Mouse (Mus musculus) liver, embryonic 11.5 days (tissue): ENCODE data around the gene Rnf121. TPM values are rescaled to one million over a fixed set of nuclear protein-coding genes. Genes with fewer than 3 reads are reported as not detected.
A peak's percentile ranks its signal among the peaks of the same experiment; 100 is the strongest.
"Not testable (repeated sequence)": the region's sequence is repeated elsewhere in the genome, so short reads cannot be mapped to it uniquely, and the experiment has no call there.

Source experiments
- ATAC-seq: fragments of 200-750 bp; cut with Nextera tagmentation; replicated peaks from 2 replicates; pipeline ENCODE4 v1.8.0; 2017; ENCODE audit warnings: moderate number of reproducible peaks, mild to moderate bottlenecking, moderate TSS enrichment, moderate library complexity; ENCODE audit not compliant: low FRiP score
- DNase-seq: peaks from one replicate; pipeline ENCODE4 v3.0.0-alpha.2; 2017; ENCODE audit warnings: low spot score
- H3K27ac ChIP-seq: fragments of 300-500 bp; sonication (generic); 2 replicates; pipeline ENCODE4 v1.5.1; 2014; ENCODE audit warnings: mild to moderate bottlenecking, low read depth, low read length, control low read depth
- H3K27me3 ChIP-seq: fragments of 300-500 bp; sonication (generic); replicated peaks from 2 replicates; pipeline ENCODE4 v1.6.1; 2014; ENCODE audit warnings: low read length, mixed read lengths; ENCODE audit not compliant: control insufficient read depth, insufficient read depth
- H3K36me3 ChIP-seq: fragments of 300-500 bp; sonication (generic); 2 replicates; pipeline ENCODE4 v1.6.1; 2014; ENCODE audit warnings: mild to moderate bottlenecking, low read length, moderate library complexity, mixed read lengths; ENCODE audit not compliant: control insufficient read depth, insufficient read depth
- H3K4me1 ChIP-seq: fragments of 300-500 bp; sonication (generic); replicated peaks from 2 replicates; pipeline ENCODE4 v1.6.1; 2014; ENCODE audit warnings: low read length, mixed read lengths; ENCODE audit not compliant: control insufficient read depth, insufficient read depth
- H3K4me2 ChIP-seq: fragments of 300-500 bp; sonication (generic); 2 replicates; pipeline ENCODE4 v1.6.1; 2014; ENCODE audit warnings: mild to moderate bottlenecking, control low read depth, moderate library complexity
- H3K4me3 ChIP-seq: fragments of 300-500 bp; sonication (generic); 2 replicates; pipeline ENCODE4 v1.5.1; 2014; ENCODE audit warnings: low read depth, low read length, control low read depth
- H3K9ac ChIP-seq: fragments of 300-500 bp; sonication (generic); 2 replicates; pipeline ENCODE4 v1.6.1; 2014; ENCODE audit warnings: low read depth, low read length, control low read depth
- H3K9me3 ChIP-seq: fragments of 300-500 bp; sonication (generic); 2 replicates; pipeline ENCODE4 v1.6.1; 2016; ENCODE audit warnings: low read length, inconsistent platforms, mixed read lengths; ENCODE audit not compliant: control insufficient read depth
- WGBS: fragments of 180-500 bp; shearing (Covaris S2); extraction: QIAGEN DNeasy Blood & Tissue Kit; methylation state at CpG from one replicate; pipeline ENCODE4 v1.1.7; 2014; 5-methylcytosine and 5-hydroxymethylcytosine counted together
- polyA plus RNA-seq: library from polyadenylated mRNA; unstranded; fragments of >200 nt; fragmentation: Nextera tagmentation; extraction: Ambion mirVana; gene quantifications from 2 replicates; pipeline ENCODE4 v1.2.1, GENCODE M21; 2014

The Rnf121 gene
- polyA plus RNA-seq, 1 experiment from 2014 or later, result 16.4 TPM

DNA sequence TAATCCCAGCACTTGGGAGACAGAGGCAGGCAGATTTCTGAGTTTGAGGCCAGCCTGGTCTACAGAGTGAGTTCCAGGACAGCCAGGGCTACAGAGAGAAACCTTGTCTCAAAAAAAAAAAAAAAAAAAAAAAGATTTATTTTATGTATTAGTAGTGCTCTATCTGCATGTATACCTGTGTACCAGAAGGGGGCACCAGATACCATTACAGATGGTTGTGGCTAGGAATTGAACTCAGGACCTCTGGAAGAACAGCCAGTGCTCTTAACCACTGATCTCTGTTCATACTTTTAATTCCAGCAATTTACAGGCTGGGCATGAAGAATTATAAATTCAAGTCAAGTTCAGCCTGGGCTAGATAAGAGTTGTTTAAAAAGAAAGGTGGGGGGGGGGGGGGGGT is 16.7 kb downstream of the Rnf121 start:
- H3K4me1 ChIP-seq, ATAC-seq, H3K4me2 ChIP-seq, DNase-seq, H3K9ac ChIP-seq, H3K36me3 ChIP-seq, H3K4me3 ChIP-seq, H3K9me3 ChIP-seq, H3K27me3 ChIP-seq, H3K27ac ChIP-seq: not testable (repeated sequence)

- Histone ChIP-seq H3K9me3 (no peaks in the 10 kb centered on the region), H3K9ac (no peak overlapping the region), H3K4me1 (no peaks in the 10 kb centered on the region), H3K4me3 (no peak overlapping the region), H3K36me3 (peaks cover 13% of the 10 kb centered on the region), H3K27me3 (no peaks in the 10 kb centered on the region), H3K27ac (no peak overlapping the region), H3K4me2 (no peak overlapping the region)
- no peak for ATAC-seq
- WGBS, result 71% methylated on average over 2 of the region's 2 CpGs
- no peak for DNase-seq
These were observed 23.0 kb downstream of the Rnf121 start for GRCm38 (mm10) chr7:102042314-102042713.

DNA sequence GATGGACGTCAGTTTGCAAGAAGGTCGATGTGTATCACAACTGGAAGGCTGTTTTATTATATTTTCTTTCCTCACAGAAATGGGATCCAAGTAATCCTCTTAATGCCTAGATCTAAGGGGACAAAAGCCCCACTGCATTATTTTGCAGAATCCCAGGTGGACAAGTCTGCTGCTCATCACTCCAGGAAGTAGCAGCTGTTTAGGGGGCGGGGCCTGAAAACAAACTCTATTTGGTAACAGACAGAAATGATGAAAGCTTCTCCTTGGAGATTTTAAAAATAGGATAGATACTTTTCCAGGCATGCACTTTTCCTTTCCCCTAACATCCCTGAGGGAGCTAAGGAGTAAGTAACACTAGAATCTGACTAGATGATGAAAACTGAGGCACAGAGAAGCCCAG is 28.0 kb downstream of the Rnf121 start:
- no peak overlapping the region for H3K9ac ChIP-seq
- no peak overlapping the region for H3K4me2 ChIP-seq
- H3K9me3 ChIP-seq, result no peaks in the 10 kb centered on the region
- ATAC-seq (no peak), DNase-seq (no peak)
- H3K4me3 ChIP-seq, result no peak overlapping the region
- H3K27ac ChIP-seq, result no peak overlapping the region
- 96% methylated on average over 3 of the region's 3 CpGs for WGBS
- H3K4me1 ChIP-seq, result no peaks in the 10 kb centered on the region
- no peaks in the 10 kb centered on the region for H3K27me3 ChIP-seq
- H3K36me3 ChIP-seq, result peaks cover 23% of the 10 kb centered on the region

- no peak overlapping the region for H3K9ac ChIP-seq
- no peaks in the 10 kb centered on the region for H3K4me1 ChIP-seq
- no peaks in the 10 kb centered on the region for H3K27me3 ChIP-seq
- no peaks in the 10 kb centered on the region for H3K9me3 ChIP-seq
- 95% methylated on average over 2 of the region's 2 CpGs for WGBS
- H3K27ac ChIP-seq, result no peak overlapping the region
- H3K36me3 ChIP-seq, result peaks cover 26% of the 10 kb centered on the region
- H3K4me2 ChIP-seq, result no peak overlapping the region
- no peak overlapping the region for H3K4me3 ChIP-seq
- ATAC-seq (no peak), DNase-seq (no peak)
These were observed 29.7 kb downstream of the Rnf121 start for GRCm38 (mm10) chr7:102035534-102035933.

GRCm38 (mm10) chr7:102034904-102035303 is 30.4 kb downstream of the Rnf121 start:
- ATAC-seq, result no peak
- H3K27me3 ChIP-seq, result no peaks in the 10 kb centered on the region
- H3K36me3 ChIP-seq, result peaks cover 27% of the 10 kb centered on the region
- no peak overlapping the region for H3K4me2 ChIP-seq
- H3K4me3 ChIP-seq, result no peak overlapping the region
- no peak overlapping the region for H3K9ac ChIP-seq
- no peak overlapping the region for H3K27ac ChIP-seq
- H3K9me3 ChIP-seq, result no peaks in the 10 kb centered on the region
- 83% methylated on average over 1 of the region's 1 CpGs for WGBS
- no peak for DNase-seq
- no peaks in the 10 kb centered on the region for H3K4me1 ChIP-seq

DNA sequence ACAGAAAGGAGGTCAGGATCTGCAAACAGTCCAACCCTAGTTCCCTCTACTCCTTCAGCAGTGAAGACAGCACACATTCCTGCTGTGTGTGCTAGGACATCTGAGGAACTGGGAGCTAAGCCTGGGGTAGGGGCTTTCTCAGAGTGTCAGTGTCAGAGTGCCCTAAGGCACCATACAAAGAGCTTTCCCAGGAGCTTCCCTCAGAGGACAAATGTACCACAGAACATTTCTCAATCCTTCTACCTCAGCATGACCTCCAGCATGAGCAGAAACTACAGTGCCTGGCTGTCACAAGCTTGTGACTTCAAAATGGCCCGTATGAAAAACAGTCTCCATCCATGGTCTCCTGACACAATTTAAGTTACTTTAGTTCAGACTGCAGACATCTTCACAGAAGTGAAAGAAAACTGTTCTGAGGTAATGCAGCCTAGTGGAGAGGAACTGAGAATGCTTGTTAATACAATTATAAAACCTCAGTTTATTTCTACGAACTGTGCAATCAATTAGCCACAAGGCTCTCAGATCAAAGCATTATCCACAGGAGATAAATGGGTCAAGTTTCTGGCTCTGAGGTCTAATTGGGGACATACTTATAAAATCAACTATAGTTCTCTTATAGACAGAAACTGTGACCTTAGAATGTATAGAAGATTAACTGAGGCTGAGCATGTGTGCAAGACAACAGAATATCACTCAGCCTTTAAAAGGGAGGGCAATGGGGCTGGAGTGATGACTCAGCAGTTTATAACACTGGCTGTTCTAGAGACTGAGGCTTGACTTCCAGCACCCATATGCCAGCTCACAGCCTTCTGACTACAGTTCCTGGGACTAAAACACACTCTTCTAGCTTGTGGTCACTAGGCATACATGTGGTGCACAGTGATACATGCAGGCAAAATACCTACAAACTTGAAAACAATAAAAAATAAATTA is 39.8 kb downstream of the Rnf121 start:
- WGBS, result 92% methylated on average over 2 of the region's 2 CpGs
- H3K27ac ChIP-seq, result no peak overlapping the region
- DNase-seq (peak; percentile 21), ATAC-seq (peak; percentile 60; the same call in 1 of the 2 replicates)
- H3K4me1 ChIP-seq, result 0 out of 2 replicates have a peak, but pooled peaks cover 2% of the 10 kb centered on the region
- H3K27me3 ChIP-seq, result no peaks in the 10 kb centered on the region
- no peak overlapping the region for H3K9ac ChIP-seq
- H3K4me2 ChIP-seq, result no peak overlapping the region
- peaks cover 21% of the 10 kb centered on the region for H3K36me3 ChIP-seq
- no peaks in the 10 kb centered on the region for H3K9me3 ChIP-seq
- H3K4me3 ChIP-seq, result no peak overlapping the region

DNA sequence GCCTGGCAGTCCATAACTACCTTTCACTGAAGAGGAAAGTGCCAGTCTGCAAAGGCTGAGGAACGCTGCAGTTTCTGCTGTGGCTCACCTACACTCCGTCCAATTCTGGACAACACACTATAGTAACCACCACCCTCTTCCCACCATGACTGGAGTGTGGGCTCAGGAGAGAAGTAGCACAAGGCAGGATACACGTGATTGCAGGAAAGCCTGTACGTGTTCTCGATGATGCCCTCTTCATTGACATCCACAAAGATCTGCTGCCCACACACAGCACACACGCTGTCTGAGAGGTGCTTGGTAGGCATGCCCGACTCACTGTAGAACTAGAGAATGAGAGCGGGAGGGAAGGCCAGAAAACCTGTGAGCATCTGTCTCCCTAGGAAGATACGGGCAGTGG is 41.4 kb downstream of the Rnf121 start:
- no peak overlapping the region for H3K4me2 ChIP-seq
- 0 out of 2 replicates have a peak, but pooled peaks cover 2% of the 10 kb centered on the region for H3K4me1 ChIP-seq
- WGBS, result 94% methylated on average over 9 of the region's 9 CpGs
- no peak overlapping the region for H3K9ac ChIP-seq
- peak; percentile 15 for DNase-seq
- H3K9me3 ChIP-seq, result no peaks in the 10 kb centered on the region
- no peak overlapping the region for H3K27ac ChIP-seq
- H3K27me3 ChIP-seq, result no peaks in the 10 kb centered on the region
- peaks cover 20% of the 10 kb centered on the region for H3K36me3 ChIP-seq
- no peak overlapping the region for H3K4me3 ChIP-seq
- ATAC-seq, result no peak

DNA sequence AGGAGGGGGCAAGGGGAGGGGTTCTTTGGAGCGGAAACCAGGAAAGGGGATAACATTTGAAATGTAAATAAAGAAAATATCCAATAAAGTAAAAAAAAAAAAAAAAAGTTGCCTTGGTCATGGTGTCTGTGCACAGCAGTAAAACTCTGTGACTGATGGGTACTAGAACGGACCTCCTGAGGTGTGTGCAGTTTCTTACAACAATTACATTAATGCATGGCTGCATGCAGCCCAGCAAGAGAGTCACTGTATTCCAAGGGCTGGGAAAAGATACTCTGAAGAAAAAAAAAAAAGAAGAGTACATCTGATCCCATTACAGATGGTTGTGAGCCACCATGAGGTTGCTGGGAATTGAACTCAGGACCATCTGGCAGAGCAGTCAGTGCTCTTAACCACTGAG is 44.3 kb downstream of the Rnf121 start:
- H3K9ac ChIP-seq, H3K27me3 ChIP-seq, ATAC-seq, H3K4me3 ChIP-seq, H3K4me1 ChIP-seq, H3K4me2 ChIP-seq, H3K27ac ChIP-seq, H3K9me3 ChIP-seq: not testable (repeated sequence)
- H3K36me3 ChIP-seq, result peaks cover 30% of the 10 kb centered on the region
- 95% methylated on average over 2 of the region's 2 CpGs for WGBS
- DNase-seq, result peak; percentile 17

GRCm38 (mm10) chr7:102019362-102019761 is 45.9 kb downstream of the Rnf121 start:
- 79% methylated on average over 3 of the region's 3 CpGs for WGBS
- no peak for ATAC-seq

More at GRCm38 (mm10) chr7:102019362-102019761, 45.9 kb downstream of the Rnf121 start:
- Histone ChIP-seq H3K4me2 (no peak overlapping the region), H3K36me3 (peaks cover 42% of the 10 kb centered on the region), H3K27me3 (no peaks in the 10 kb centered on the region), H3K4me3 (no peak overlapping the region), H3K27ac (no peak overlapping the region), H3K4me1 (no peaks in the 10 kb centered on the region), H3K9me3 (no peaks in the 10 kb centered on the region), H3K9ac (no peak overlapping the region)
- DNase-seq, result peak; percentile 25
